Mouse (Mus musculus) ovary, postnatal 10 days (tissue): Measurements from ENCODE around the gene Tmod2.
"Not testable (repeated sequence)": the region's sequence is repeated elsewhere in the genome, so short reads cannot be mapped to it uniquely, and the experiment has no call there.

Source experiments
- DNase-seq: peaks from one replicate; pipeline ENCODE4 v3.0.0; 2022; ENCODE audit warnings: low spot score

Tmod2 gene

DNA sequence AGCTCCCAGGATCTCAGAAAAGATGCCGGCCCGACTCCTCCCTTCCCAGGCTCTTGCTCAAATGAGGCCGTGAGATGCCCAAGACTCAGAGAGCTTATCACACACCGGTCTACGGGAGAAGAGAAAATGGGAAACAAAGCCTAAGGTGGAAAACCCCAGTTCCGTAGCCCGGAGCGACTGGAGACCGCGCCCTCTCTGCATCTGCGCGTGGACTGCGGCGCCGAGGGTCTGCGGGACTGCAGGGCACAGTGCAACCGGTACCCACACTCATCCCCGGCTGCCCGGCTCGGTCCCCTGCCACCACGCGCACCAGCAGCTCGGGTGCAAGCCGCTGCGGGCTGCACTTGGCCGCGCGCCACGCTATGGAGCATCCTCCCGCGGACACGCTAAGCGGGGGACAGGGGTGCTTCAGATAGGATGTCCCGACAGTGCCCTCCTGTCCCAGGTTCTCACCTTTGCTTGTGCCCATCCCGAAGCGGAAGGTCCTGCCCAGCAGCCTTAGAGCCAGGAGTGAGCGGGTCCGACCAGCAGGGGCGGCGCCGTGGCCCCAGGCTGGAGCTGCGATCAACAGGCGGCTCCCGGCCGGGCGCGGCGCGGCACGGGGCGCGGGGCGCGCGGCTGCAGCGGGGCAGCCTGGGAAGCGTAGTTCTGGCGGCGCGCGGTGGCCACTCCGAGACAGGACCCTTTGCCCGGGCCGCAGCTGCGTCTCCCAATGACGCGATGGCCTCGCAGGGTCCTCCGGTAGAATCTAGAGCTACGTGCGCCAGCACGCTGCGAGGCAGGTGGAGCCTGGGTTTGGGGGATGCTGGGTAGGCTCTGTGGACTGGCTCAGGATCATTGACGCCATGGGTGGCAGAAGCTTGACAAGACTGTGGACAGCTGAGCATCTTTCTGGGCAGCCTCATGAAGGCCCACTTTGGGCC, at the start of gene Tmod2:
TSS of gene Tmod2 (minus strand) at position 755 of the 923 bp plus-strand sequence.
- DNase-seq: peak; percentile 38

DNA sequence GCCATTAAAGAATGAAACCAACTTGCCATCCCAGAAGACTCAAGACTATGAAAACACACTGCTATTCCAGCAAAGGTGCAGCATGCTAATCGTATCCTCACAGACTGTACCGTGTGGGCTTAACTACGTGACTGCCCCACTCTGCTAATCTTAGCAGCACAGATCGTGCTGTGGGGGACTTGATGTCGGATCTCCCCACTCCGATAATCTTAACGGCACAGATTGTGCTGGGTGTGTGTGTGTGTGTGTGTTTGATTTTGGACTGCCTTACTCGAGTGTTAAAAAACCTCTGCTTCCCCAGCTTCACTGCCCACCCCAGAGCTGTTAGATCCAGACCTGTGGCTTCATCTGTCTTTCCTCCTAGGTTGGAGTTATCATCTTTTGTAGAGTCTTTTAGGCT, 49.8 kb upstream of the Tmod2 start:
- DNase-seq: no peak

DNA sequence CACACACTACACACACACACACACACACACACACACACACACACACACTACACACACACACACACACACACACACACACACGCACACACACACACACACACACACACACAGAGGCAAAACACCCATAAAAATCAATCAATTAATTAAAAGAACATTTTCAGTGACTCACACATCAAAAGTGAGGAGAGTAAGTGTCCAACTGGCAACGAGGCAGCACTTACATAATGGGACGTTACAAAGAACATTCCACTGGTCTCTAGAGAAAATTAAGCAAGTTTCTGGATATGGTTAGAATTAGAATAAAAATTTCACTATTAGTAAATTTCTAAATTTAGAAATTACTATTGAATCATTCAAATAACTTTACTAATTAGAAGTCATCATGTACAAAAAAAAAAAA, 45.3 kb upstream of the Tmod2 start:
- not testable (repeated sequence) for DNase-seq

DNA sequence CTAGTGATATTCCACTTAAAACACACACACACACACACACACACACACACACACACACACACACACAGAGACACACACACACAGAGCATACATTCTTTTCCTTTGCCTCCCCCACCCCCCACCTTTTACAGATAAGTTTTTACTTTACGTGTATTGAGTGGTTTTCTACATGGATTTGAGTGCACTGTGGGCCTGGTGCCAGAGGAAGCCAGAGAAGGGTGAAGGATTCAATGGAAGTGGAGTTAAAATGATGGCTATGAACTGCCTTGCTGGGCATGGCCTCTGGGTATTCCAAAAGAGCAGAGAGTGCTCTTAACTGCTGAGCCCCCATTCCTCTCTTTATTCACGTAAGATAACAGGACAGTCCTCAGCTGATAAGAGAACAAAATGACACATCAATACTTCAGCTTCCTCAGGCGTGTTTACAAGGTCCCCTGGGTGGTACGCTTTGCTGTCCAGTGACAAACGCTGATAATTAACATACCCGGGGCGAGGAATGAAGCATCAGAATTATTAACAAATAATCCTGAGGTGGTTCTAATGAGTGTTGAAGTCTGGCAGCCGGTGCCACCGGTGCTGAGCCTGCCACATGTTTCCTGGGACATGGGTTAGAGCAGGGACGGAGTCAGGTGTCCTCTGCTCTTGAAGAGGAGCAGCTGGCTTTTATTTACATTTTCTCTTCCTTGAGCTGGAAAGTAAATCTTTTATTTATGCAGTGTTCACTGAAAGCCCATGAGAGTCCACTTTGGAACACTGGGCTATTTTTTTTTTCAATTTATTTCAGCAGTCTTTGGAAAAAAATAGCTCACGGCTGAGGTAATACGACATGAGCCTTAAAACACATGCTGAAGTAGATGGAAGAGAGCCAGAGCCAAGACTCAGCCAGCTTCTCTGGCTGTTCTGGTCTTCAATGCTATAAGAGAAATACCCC, 43.1 kb upstream of the Tmod2 start:
- no peak for DNase-seq

DNA sequence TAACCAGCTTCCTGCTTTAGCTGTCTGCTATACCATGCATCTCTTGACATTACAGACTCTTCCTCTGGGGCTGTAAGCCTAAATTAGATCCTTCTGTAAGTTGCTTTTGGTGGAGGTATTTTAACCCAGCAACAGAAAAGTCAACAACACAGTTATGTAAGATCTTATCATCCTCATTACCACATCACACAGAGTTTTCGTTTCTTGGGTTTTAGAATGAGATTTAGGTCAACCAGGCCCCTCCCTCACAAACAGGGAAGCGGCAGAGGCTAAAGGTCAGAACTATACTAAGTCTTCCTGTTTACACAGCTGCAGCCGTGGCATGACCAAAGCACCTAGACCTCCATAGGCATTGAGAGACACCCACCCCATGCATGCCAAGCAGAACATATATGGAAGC, 34.3 kb upstream of the Tmod2 start:
- DNase-seq: no peak

DNA sequence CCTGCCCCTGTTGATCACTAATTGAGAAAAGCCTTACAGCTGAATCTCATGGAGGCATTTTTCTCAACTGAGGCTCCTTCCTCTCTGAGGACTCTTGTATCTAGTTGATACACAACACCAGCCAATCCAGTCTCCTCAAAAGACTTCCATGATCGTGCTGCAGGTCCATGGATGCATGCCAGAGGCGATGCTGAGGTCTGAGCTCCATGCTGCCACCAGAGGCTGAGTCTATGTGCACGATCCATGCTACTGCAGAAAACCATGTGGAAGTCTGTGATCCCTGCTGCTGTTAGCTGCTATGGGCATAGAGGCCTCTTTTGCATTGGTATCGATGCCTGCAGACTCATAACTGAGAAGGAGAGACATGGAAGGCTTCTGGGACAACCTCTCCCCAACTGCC, 23.1 kb upstream of the Tmod2 start:
- DNase-seq: no peak

DNA sequence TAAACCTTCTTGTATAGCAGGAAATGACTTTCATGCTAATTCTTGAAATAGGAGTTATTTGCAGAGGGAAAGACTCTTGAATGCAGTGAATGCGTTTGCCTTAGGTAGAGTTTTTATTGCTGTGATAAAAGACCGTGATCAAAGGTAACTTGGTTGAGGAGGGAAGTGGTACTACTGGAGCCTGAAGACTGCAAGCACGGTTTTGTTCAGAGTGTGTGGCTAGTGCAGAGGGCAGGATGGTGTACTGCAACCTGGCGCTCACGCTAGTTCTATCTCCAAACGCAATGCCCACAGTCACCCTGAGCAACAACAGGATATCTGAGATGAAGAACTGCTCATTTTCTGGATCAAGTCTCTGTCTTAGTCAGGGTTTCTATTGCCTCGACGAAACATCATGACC, 22.5 kb upstream of the Tmod2 start:
- DNase-seq: no peak

DNA sequence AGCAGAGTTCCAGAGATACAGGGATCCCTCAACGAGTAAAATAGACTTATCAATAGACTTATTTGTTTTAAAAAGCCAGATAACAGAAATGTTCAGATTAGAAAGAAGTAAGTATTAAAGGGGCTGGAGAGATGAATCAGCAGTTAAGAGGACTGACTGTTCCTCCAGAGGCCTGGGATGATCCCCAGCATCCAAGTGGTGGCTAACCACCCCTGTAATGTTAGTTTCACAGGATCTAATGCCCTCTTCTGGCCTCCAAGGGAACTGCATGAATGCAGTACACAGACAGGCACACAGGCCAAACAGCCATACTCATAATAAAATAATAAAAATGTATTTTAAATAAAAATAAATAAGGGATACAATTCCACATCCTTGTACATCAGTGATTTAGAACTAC, 21.8 kb upstream of the Tmod2 start:
- DNase-seq: no peak

DNA sequence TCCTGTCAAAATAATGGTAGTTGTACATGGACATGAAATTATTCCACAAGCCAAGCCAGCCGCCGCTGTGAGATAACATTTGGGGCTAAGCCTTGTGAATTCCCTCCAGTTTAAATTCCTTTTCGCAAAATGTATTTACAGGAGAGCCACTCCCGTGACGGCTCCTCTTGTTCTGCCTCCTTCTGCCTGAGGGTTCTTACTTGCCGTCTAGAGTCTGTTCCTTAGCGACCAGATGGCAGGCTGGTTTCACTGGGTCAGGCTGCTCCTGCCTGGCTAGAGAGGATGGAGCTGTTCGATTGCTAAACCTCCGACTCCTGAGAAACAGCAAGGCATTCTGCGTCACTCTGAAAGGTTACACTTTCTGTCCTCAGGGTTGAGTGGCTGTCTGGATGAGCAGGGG, 21.0 kb upstream of the Tmod2 start:
- DNase-seq: no peak

DNA sequence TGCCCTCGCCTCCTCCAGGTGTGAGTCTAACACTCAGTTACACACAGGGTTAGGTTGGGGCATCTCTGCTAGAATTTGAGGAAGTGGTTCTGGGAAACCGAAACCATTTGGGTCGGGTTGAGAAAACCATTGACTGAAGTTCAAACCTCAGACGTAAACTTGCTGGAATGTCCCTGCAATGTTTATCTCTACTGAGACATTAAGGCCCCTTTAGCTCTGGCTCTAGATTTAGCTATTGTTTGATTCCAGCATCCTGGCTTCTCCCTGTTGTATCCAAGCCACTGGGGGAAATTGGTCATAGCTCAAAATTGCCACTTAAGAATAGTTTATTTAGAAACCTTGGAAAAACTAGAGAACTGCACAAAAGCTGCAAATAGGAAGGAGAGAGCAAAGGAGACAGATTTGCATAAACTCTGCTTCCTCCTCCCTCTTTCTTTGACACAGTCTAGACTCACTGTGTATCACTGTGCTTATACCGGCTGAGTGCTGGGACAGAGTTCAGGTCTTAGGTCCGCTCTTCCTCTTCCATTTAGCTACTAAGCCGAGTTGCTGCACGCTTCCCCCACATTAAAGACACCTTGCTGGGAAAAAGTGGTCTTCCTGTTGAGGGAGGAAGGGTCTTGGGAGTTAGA, 19.8 kb upstream of the Tmod2 start:
- DNase-seq: no peak

DNA sequence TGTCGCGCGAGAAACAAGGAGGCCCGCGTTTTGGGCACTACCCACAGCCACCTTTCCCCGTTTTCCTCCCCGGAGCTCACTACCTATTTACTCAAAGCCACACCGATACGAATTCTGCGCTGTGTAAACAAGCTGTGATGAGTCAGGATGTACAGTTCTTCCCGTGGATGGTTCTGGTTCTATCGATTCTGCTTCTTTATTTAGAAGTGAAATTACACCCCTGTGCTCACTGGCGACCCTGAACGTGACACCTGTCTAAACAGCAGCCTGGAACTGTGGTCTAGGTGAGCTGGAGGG, 15.1 kb upstream of the Tmod2 start:
- no peak for DNase-seq

DNA sequence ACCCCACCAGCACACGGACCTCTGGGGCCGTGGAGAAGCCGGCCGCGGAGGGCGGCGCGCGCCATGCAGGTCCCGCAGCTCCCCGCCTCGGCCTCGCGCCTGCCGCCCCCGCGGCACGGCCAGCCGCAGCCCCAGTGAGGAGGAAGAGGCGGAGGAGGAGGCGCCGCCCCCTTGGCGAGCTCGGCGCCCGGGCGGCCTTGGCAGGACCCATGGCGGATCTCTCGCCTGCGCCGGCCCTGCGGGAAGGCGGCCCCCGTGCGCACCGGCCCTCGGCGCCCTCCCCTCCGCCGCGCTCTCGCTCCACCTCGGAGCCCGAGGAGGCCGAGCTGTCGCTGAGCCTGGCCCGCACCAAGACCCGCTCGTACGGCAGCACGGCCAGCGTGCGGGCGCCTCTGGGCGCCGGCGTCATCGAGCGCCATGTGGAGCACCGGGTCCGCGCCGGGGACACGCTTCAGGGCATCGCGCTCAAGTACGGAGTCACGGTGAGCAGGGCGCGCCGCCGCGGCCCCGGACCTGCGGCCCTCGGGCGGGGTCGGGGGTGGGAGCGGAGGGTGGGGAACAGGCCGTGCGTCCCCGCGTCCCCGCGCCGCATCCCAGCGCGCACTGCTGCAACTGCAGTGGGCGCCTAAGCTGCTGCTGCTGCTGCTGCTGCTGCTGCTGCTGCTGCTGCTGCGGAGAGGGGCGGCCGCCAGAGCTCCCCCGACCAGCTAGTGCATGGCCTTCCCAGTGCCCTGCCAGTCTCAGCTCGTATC, 14.6 kb upstream of the Tmod2 start, which contains the start of gene Lysmd2:
TSS of gene Lysmd2 (plus strand) at position 186 of the 752 bp plus-strand sequence.
- DNase-seq: peak; percentile 68

DNA sequence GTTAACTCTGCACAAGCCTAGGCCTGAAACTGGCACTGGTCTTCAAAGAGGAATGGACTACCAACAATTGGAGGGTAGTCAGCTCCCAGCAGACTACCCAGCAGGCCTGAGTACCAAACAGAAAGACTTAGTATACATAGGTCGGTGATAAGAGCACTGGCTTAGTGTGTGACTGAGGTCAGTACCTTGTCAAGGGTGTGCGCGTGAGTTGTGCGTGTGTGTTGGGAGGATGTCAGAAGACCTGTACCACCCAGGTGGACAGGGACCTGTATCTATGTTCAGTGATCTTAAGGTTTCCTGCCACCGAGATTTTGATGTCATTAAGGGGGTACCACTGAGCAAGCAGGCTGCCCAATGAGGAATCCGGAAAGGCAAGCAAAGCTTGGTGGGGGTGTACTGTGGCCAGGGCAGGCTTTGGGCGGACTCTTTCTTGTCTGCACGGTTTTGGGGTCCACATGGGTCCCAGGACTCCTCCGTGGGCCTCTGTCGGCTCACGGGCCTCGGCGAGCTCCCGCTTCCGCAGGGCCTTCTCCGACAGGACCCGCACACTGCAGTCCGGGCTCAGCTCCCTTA, 13.9 kb upstream of the Tmod2 start:
- DNase-seq: no peak

DNA sequence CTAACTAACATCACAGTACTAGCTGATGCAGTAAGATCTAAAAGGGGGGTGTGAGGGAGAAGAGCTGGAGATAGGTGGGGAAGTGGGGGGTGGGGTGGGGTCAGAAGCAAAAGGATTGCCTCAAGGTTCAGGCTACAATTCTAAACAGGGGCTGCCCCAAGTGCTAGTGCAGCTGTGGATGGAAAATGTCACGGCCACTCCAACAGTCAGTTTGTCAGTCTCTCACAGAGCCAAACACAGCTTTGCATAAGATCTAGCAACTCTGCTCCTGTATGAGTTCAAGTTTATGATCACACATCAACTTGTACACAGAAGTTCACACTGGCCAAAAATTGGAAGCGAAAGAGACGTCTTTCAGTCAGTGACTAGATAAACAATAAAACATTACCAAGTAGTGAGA, 10.3 kb upstream of the Tmod2 start:
- no peak for DNase-seq

DNA sequence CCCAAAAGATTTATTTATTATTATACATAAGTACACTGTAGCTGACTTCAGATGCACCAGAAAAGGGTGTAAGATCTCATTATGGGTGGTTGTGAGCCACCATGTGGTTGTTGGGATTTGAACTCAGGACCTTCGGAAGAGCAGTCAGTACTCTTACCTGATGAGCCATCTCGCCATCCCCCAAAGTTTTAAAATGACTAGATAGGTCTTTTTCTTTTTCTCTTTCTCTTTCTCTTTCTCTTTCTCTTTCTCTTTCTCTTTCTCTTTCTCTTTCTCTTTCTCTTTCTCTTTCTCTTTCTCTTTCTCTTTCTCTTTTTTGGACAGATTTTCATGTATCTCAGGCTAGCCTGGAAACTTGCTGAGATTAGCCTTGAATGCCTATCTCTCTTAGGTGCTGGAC, 8.6 kb upstream of the Tmod2 start:
- not testable (repeated sequence) for DNase-seq

DNA sequence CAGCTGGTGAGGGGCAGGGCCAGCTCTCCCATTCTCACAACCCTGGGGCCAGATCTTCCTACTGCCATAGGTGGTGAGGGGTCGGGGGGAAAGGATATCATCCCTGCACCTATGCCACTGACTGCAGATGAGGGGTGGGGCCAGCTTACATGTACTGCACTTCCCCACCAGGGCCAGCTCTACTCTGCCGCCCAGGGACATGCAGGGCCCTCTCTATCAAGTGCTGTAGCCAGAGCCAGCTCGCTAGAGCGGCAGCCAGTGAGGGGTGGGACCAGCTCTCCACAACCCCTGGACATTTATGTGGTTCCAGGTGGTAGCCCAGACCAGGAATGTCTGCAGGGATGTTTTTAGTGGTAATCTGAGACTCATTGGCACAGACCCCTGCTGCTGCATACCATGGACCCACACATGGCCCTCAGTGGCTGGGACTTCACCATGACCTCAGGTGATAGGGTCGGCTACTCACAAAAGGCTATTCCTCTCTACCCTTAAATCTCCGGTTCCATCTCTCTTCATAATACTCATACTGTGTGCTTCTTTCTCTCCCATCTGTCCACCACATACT, 7.8 kb upstream of the Tmod2 start:
- no peak for DNase-seq

DNA sequence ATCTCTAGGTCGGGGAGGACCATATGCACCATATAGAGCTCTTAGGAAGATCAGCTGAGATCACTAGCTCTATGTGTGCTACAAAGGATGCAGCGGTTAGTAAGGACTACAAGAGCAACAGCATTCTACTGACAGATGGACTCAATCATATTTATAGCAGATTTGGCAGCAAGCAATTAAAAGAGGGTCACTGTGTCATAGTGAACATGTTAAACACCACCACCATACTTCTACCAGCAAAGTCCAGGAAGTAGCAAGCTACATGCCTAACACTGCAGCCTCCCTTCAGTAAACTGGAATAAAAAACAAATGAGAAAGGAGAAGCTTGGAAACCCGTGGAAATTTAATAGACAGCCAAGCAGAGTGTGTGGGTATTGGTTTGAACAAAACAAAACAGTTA, 5.4 kb upstream of the Tmod2 start:
- no peak for DNase-seq

DNA sequence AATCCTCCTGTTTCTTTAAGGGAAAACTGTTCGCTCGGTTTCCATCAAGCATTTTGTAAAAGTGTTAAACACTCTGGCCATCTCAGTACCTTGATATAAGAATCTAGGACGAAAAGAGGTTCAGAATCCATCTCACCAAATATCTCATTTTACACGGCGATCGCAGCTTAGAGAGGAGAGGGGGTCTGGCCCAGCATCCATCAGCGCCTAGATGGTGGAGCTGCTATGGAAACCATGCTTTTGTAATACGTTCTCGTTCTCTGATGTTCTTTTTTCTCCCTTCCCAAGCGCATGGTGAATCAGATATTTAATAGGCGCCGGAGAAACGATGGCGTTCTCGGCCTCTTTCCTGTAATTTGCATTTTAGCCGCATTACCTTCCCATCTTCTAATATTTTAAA, 1.2 kb downstream of the Tmod2 start:
- no peak for DNase-seq

DNA sequence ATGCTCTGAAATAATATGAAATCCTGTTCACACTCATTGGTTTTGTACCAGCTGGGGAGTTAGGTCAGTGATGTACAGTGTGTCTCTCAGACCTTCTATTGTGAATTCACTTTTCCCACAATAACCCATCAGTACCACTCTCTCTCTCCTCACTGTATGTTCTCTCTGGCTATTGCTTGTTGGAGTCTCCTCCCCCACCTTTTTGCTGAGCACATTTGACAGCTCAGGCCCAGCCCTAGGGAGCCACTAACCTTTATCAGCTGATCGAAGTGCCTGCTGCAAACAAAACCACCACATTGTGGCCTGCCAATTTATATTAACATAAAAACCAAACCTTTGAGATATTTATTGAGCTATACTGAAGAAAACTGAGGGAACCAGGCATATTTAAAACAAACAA, 1.6 kb downstream of the Tmod2 start:
- no peak for DNase-seq

DNA sequence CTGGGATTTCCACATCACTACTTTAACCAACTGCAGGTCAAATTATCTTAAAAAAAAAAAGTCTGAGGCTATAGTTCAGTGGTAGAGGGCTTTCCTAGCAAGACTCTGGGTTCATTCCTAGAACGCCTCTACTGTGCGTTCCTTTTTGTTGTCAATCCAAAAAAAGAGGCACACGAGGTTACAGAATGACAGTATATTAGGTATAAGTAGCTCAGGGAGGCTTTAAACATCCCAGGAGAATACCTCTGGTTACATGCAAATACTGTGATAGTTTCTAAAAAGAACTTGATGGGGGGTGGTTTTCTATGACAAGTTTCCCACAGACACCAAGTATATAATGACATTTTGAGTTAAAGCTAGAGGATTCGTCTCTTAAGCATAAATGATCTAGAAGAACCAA, 3.6 kb downstream of the Tmod2 start:
- no peak for DNase-seq

DNA sequence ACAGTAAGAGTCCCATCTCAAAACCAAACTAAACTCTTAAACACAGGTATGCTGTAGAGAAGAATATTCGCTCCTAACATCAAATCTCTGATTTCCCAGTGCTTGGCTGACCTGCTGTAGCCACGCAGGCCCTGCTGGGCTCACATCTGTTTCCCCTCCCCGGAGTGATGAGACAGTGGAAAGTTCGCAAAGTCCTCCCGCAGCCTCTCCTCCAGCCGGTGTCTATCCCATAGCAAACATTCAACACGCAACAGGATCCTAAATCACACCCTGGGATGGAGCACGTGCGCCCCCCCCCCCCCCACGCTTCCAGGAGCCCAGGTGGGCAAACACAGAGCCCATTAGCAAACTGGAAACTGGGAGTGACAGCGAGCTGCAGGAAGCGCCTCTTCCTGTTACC, 9.6 kb downstream of the Tmod2 start:
- no peak for DNase-seq
